Mouse (Mus musculus) testis, adult 2 months (tissue): ENCODE results near the gene Sncb.

ENCODE experiments used
- CTCF ChIP-seq: fragments of 200-500 bp; IDR thresholded peaks from 2 replicates; pipeline ENCODE4 v1.5.1; 2012; ENCODE audit warnings: low read depth, mild to moderate bottlenecking, inconsistent platforms, low read length, moderate library complexity; ENCODE audit not compliant: control insufficient read depth, insufficient read depth, insufficient replicate concordance
- POLR2A ChIP-seq: fragments of 200-500 bp; IDR thresholded peaks from 2 replicates; pipeline ENCODE4 v1.6.1; 2012; ENCODE audit warnings: low read depth, mild to moderate bottlenecking, inconsistent platforms, low read length, moderate library complexity; ENCODE audit not compliant: control insufficient read depth

DNA sequence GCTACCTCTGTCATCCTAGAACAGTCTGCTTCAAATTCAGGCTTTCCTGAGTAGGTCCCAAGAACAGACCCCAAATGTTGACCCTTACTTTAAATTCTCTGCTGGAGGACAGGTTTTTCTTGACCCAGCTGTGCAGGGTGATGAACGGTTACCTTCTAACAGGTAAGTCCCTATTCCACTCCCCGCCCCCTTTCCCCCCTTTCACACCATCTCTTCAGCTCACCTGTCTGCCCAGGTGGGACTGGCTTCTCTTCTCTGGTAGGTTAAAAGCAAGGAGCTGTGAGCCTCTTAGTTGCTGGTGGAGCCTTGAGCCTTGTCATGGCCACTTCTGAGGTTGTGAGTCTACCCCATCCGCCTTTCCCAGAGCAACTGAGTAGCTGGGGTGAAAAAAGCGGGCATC, 17.3 kb upstream of the Sncb start, which contains the start of gene Eif4e1b:
- TF ChIP-seq POLR2A (no peak), CTCF (no peak)
